Mouse (Mus musculus) lung, postnatal 36 days (tissue): ENCODE measurements at regions not wholly inside any gene's neighbourhood (a gene's known extent, or its start where the extent isn't known, plus 50 kb on each side); places are given as distances from the start of the nearest gene placed in this dataset.
A peak's percentile ranks its signal among the peaks of the same experiment; 100 is the strongest.

ENCODE experiments used
- DNase-seq: peaks from one replicate; pipeline ENCODE4 v3.0.0; 2022; ENCODE audit warnings: mixed read lengths

DNA sequence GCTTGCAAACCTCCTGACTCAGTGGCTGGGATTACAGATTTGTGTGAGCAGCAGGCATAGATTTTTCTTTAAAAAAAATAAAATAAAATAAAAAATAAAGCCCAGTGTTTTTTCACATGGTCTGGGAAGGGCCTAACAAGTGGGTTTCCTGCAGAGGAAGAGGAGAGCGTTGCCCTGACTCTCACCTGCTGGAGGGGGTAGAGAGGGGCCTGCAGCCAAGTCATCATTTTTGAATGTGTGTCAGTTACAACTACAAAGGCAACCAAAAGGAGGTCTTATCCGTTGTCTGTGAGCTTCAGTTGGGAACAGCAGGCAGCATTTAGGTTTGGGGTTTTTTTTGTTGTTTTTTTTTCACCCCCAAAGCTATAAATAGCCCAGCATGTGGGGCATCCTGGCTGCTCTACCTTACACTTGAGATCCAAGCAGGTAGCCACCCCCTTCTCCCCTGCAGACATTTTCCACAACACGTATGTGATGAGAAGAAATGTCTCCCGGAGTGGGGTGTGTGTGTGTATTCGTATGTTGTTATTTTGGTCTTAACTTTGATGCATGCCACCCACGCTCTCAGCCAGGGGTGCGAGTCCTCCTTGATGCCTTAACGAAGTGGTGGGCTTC lies 285.7 kb upstream of the 4930412O13Rik start:
- no peak for DNase-seq

GRCm38 (mm10) chr2:9596135-9596534 lies 284.9 kb upstream of the 4930412O13Rik start:
- DNase-seq = no peak

- DNase-seq = no peak
Observed at GRCm38 (mm10) chr2:9604984-9605383, 276.1 kb upstream of the 4930412O13Rik start.

DNA sequence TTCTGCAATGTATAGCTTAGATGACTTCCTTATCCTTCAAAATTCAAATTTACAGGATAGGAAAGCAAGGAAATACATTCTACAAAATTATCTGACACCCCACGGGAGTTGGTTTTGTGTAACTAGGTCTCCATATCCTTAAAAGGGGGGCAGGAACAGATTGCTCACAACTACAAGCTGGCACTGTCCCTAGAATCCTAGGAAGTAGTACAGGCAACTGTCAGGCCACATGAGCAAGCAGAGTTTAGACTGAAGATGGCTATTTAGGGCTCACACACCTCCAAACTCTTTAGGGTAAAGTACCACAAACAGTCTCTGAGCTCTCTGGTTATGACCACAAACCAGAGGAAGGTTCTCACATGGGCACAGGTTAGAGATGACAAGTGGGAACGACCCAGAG lies 273.5 kb upstream of the 4930412O13Rik start:
- DNase-seq = no peak

DNA sequence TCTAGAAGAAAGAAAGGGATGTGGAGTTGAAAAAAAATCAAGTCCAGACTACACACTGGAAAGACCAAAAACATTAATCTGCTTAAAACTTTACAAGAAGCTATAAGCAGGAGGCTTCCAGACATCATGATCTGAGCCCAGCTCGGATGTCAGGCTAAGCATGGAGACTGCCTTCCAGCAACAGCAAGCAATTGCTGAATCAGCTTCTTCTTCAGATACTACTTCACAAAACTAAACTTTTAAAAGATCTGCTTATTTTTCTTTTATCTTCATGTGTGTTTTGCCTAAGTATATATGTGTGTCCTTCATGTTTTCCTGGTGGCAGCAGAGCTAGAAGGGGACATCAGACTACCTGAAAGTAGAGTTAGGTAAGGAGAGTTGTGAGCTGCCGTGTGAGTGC lies 266.6 kb upstream of the 4930412O13Rik start:
- DNase-seq = no peak

GRCm38 (mm10) chr2:9616292-9616691 lies 264.8 kb upstream of the 4930412O13Rik start:
- no peak for DNase-seq

- peak; percentile 89 for DNase-seq
Observed at GRCm38 (mm10) chr2:9620303-9621244, 260.5 kb upstream of the 4930412O13Rik start.

- DNase-seq = no peak
Observed at GRCm38 (mm10) chr2:9623702-9624101, 257.4 kb upstream of the 4930412O13Rik start.

GRCm38 (mm10) chr2:9628026-9628425 lies 253.0 kb upstream of the 4930412O13Rik start:
- no peak for DNase-seq

- DNase-seq = no peak
Observed at GRCm38 (mm10) chr2:9632719-9633446, 248.2 kb upstream of the 4930412O13Rik start.

DNA sequence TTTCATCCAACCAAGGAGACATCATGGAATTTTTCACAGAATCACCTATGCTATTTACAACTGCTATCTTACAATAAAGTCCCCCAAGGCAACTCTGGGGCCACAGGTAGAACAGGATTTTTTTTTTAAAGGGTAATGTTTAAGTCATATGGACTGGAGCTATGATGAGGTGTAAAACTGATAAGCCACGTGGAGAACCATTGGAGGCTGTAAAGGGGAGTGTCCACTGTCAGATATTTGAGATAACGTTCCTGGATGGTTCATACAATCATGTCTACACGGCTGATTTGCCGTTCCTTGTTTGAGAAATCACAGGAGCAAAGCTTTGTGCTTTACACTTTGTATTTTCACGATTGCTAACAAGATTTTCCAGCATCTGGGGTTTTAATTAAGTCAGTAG lies 241.8 kb upstream of the 4930412O13Rik start:
- DNase-seq = no peak

DNA sequence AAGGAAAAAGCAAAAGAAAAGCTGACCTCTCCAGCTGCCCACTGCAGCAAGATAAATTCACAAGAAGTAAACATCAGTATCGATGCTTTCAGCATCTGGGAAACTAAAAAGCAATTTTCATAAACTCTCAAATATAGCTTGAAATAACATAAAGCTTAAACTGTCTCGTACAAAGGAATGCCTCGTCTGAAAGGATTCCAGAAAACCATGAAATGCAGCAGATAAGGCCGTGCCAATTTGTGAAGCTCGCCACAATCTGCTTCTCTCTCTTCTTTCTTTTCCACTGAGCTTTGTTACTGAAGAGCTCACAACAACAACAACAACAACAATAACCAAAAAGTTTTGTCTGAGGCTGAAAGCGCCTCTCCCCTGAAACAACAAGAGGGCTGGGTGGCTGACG lies 239.4 kb upstream of the 4930412O13Rik start:
- no peak for DNase-seq

GRCm38 (mm10) chr2:9642411-9642810 lies 238.6 kb upstream of the 4930412O13Rik start:
- no peak for DNase-seq

GRCm38 (mm10) chr2:9646466-9646865 lies 234.6 kb upstream of the 4930412O13Rik start:
- DNase-seq = no peak

- no peak for DNase-seq
Observed at GRCm38 (mm10) chr2:9646963-9647362, 234.1 kb upstream of the 4930412O13Rik start.

- no peak for DNase-seq
Observed at GRCm38 (mm10) chr2:9650082-9650481, 231.0 kb upstream of the 4930412O13Rik start.

DNA sequence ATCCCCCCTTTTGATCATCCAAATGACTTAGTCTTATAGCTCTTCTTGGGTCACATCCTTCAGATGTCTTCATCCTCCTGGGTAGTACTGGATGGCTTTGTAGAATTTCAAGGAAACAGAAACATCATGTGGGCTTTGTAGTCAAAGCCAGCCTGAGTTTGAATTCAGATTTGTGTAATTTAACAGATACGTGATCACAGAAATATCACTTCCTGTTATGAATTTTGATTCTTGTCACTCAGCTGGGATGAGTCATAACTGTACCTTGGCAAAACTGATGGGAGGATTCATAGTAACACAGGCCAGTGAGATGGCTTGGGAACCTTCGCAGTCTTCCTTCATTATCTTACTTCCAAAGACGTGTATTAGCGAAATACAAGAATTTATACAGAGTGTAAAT lies 222.2 kb upstream of the 4930412O13Rik start:
- DNase-seq = no peak

DNA sequence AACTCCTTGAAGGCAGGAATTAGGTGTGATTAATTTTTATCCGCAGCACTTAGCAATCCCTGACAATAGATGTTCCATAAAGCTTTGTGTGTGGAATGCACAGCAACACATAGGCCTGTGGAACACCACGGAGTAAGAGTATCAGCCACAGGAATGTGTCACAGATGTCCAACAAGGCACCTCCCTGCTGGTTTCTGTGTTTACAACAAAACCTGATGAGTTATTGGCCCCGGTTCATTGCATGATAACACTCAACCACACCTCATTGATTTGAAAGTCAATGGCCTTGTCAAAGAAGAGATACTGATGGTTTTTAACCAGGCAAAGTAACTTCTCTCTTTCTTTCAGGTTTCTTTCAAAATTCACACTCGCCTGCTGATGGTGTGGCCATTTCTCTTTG lies 211.4 kb upstream of the 4930412O13Rik start:
- no peak for DNase-seq

- DNase-seq = peak; percentile 14
Observed at GRCm38 (mm10) chr2:9681691-9682152, 199.3 kb upstream of the 4930412O13Rik start.

DNA sequence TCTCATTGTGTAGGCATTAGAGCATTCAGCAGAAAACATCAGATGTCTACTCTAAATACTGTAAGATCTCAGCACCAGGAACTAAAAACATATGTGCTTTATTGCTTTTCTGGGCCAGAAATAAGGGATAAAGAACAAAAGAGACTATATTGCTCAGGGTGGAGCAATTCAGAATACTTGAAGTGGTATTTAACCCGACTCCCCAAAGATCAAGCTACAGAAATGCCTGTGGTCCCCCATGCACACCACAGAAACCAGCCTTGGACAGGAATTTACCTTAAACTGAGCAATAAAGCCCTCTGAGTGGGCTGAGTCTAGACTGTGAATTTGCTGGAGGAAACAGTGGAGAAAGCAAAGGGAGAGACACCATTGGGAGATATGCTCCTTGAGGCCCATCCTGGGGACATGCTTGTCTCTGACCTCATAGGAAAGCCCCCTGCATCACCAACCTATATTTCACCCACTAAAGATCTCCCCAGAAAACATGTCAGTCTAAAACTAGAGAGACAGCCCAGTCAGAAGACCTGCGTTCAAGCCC lies 197.3 kb upstream of the 4930412O13Rik start:
- no peak for DNase-seq

DNA sequence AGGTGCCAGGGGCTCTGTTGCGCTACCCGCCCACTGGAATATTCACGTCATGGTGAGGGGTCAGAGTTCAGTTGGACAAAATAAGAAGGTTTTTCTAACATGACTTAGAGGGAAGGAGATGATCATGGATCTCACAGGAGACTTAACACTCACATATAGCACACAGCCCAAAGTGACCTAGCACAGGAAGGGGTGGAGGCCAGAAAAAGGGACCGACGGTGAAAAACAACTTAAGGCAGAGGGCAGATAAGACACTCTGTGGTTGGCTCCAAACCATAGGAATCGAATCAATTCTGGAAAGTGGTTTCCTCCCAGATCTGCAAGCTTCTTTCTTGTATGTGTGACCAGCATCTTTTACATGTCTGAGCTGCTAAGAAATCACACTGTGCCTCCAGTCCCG lies 192.9 kb upstream of the 4930412O13Rik start:
- DNase-seq = no peak

- DNase-seq = no peak
Observed at GRCm38 (mm10) chr2:9689518-9689917, 191.5 kb upstream of the 4930412O13Rik start.

DNA sequence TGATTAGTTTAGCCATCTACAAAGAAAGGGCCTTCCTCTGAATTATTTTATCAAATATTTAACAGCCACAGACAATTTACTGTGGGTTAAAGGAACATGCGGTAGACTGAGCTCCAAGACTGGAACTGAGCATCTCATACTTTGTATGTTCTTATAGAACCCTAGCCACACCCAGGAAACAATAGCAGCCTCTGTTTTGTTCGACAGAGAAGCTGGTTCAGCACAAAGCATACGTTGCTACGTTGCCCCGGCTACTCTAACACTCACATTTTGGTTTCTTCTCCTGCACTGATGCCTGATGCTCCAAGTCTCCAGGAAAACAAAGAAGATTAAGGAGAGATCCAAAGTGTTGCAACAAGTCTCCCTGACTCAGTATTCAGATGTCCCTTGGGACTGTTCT lies 189.5 kb upstream of the 4930412O13Rik start:
- no peak for DNase-seq
